Mouse (Mus musculus) heart, embryonic 14.5 days (tissue): Measurements from ENCODE around the gene Nmt1. TPM values are rescaled to one million over a fixed set of nuclear protein-coding genes. Genes with fewer than 3 reads are reported as not detected.

Source experiments
- ATAC-seq: fragments of 200-750 bp; cut with Nextera tagmentation; 2 replicates; pipeline ENCODE4 v1.8.0; 2017; ENCODE audit warnings: low read depth, moderate TSS enrichment; ENCODE audit not compliant: insufficient number of reproducible peaks, insufficient read depth, low FRiP score
- H3K27ac ChIP-seq, 2 experiments: fragments of 200-500 bp in 1 of 2; fragments of 300-500 bp in 1 of 2; sonication (generic) in 1 of 2; replicated peaks in 1 of 2; 2 replicates each; pipeline ENCODE4 v1.5.1; 2012 to 2014; ENCODE audit warnings: low read depth in 2 of 2, low read length in 2 of 2, control low read depth in 1 of 2, mild to moderate bottlenecking in 1 of 2, mixed read lengths in 1 of 2; ENCODE audit not compliant: control insufficient read depth in 1 of 2, insufficient read depth in 1 of 2
- H3K27me3 ChIP-seq: fragments of 300-500 bp; sonication (generic); 2 replicates; pipeline ENCODE4 v1.6.1; 2014; ENCODE audit warnings: mild to moderate bottlenecking, low read length, control low read depth; ENCODE audit not compliant: control insufficient read depth, insufficient read depth
- H3K36me3 ChIP-seq: fragments of 300-500 bp; sonication (generic); 2 replicates; pipeline ENCODE4 v1.6.1; 2014; ENCODE audit warnings: mild to moderate bottlenecking, control low read depth, low read length, mixed read lengths; ENCODE audit not compliant: control insufficient read depth, insufficient read depth
- H3K4me1 ChIP-seq, 2 experiments: fragments of 200-500 bp in 1 of 2; fragments of 300-500 bp in 1 of 2; sonication (generic) in 1 of 2; 2 replicates each; pipeline ENCODE4 v1.6.1; 2012 to 2014; ENCODE audit warnings: low read length in 2 of 2, control low read depth in 1 of 2, mixed read lengths in 1 of 2; ENCODE audit not compliant: control insufficient read depth in 2 of 2, insufficient read depth in 2 of 2
- H3K4me2 ChIP-seq: fragments of 300-500 bp; sonication (generic); 2 replicates; pipeline ENCODE4 v1.6.1; 2014; ENCODE audit warnings: mild to moderate bottlenecking, low read length
- H3K4me3 ChIP-seq, 2 experiments: fragments of 200-500 bp in 1 of 2; fragments of 300-500 bp in 1 of 2; sonication (generic) in 1 of 2; 2 replicates each; pipeline ENCODE4 v1.5.1; 2012 to 2014; ENCODE audit warnings: low read length in 2 of 2, mild to moderate bottlenecking in 2 of 2, control low read depth in 1 of 2, low read depth in 1 of 2, moderate library complexity in 1 of 2; ENCODE audit not compliant: control insufficient read depth in 1 of 2, insufficient read depth in 1 of 2
- H3K9ac ChIP-seq: fragments of 300-500 bp; sonication (generic); 2 replicates; pipeline ENCODE4 v1.6.1; 2014; ENCODE audit warnings: mild to moderate bottlenecking, low read length
- H3K9me3 ChIP-seq: fragments of 300-500 bp; sonication (generic); 2 replicates; pipeline ENCODE4 v1.6.1; 2016; ENCODE audit warnings: low read length, control low read depth; ENCODE audit not compliant: control insufficient read depth
- WGBS: fragments of 180-500 bp; shearing (Covaris S2); extraction: QIAGEN DNeasy Blood & Tissue Kit; methylation state at CpG from one replicate; pipeline ENCODE4 v1.1.7; 2014; 5-methylcytosine and 5-hydroxymethylcytosine counted together
- polyA plus RNA-seq: library from polyadenylated mRNA; unstranded; fragments of >200 nt; fragmentation: Nextera tagmentation; extraction: Ambion mirVana; gene quantifications from 2 replicates; pipeline ENCODE4 v1.2.1, GENCODE M21; 2014

Gene Nmt1
- polyA plus RNA-seq, 1 experiment from 2014 or later, result 51.7 TPM

DNA sequence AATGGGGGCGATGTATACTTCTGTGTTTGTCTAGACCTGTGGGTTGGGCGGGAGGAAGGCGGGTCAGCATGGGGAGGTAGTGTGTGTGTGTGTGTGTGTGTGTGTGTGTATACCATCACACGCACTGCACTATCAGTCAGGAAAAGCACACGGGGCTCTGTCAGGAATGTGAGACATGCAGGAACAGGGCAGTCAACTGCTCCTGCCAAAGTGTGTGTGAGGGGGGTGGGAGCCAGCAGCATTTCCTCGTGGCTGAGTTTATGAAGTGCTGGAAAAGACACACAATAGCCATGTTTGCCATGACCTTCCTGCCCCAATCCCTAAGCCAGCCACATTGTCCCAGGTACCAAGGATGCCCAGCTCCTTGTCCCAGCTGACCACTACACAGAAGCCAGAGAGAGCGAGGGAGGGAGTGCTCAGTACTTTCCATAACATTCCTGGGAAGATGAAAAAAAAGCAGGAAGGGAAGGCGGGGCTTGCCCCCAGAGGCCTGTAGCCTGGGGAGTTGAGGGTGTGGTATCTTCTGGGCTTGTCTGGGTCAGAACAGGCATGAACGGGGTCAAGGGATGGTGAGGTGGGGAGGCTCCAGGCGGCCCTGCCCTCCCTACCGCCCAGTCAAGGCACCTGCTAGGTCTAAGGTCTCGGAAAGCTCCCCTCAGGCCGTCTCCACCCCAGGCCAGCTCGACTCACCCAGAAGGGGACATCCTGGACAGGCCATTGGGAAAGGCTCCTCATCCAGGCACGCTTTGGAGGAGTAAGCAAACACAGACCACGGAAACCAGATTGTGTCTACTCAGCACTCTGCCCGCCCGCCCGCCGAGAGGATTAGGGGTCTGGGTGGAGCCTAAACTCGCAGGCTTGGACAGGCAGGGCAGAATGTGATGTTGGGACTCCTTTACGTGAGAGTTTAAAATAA lies 69.2 kb downstream of the Nmt1 start:
- H3K4me1 ChIP-seq, result peaks cover 66 to 79% of the 10 kb centered on the region in 2 experiments
- H3K9ac ChIP-seq, result peak overlapping the region; percentile 72
- 8% methylated on average over 22 of the region's 22 CpGs for WGBS
- no peaks in the 10 kb centered on the region for H3K36me3 ChIP-seq
- ATAC-seq, result peak; percentile 48; the same call in 1 of the 2 replicates
- peak overlapping the region; percentile 70 for H3K4me2 ChIP-seq
- H3K9me3 ChIP-seq, result no peaks in the 10 kb centered on the region
- peak overlapping the region; percentile 97 for H3K27ac ChIP-seq
- H3K4me3 ChIP-seq, result peak overlapping the region; percentile 28 to 34
- H3K27me3 ChIP-seq, result no peaks in the 10 kb centered on the region

- Histone ChIP-seq H3K27me3 (no peaks in the 10 kb centered on the region), H3K9me3 (no peaks in the 10 kb centered on the region), H3K27ac (peak overlapping the region; percentile 55 to 81), H3K36me3 (no peaks in the 10 kb centered on the region), H3K9ac (peak overlapping the region; percentile 55), H3K4me3 (no peak overlapping the region), H3K4me1 (peaks cover 66 to 79% of the 10 kb centered on the region in 2 experiments), H3K4me2 (peak overlapping the region; percentile 19; the same call in 1 of the 2 replicates)
- 46% methylated on average over 11 of the region's 11 CpGs for WGBS
- no peak for ATAC-seq
Observed at GRCm38 (mm10) chr11:103098531-103099190, 70.7 kb downstream of the Nmt1 start.

GRCm38 (mm10) chr11:103099352-103099940 lies 71.5 kb downstream of the Nmt1 start:
- Histone ChIP-seq H3K9me3 (no peaks in the 10 kb centered on the region), H3K4me3 (no peak overlapping the region), H3K4me1 (peaks cover 58 to 73% of the 10 kb centered on the region in 2 experiments), H3K36me3 (no peaks in the 10 kb centered on the region), H3K9ac (no peak overlapping the region), H3K27ac (peak overlapping the region; percentile 6 to 81; a peak in 1 of 4 replicates), H3K4me2 (no peak overlapping the region), H3K27me3 (no peaks in the 10 kb centered on the region)
- no peak for ATAC-seq
- 62% methylated on average over 12 of the region's 12 CpGs for WGBS

- Histone ChIP-seq H3K27me3 (no peaks in the 10 kb centered on the region), H3K4me1 (peaks cover 50 to 64% of the 10 kb centered on the region in 2 experiments), H3K9ac (no peak overlapping the region), H3K4me2 (peak overlapping the region; percentile 94), H3K9me3 (no peaks in the 10 kb centered on the region), H3K27ac (no peak overlapping the region), H3K36me3 (no peaks in the 10 kb centered on the region), H3K4me3 (peak overlapping the region in 1 of 2 experiments; percentile 70; a peak in 3 of 4 replicates)
- WGBS, result 70% methylated on average over 8 of the region's 8 CpGs
- no peak for ATAC-seq
Observed at GRCm38 (mm10) chr11:103100361-103100760, 72.4 kb downstream of the Nmt1 start.

DNA sequence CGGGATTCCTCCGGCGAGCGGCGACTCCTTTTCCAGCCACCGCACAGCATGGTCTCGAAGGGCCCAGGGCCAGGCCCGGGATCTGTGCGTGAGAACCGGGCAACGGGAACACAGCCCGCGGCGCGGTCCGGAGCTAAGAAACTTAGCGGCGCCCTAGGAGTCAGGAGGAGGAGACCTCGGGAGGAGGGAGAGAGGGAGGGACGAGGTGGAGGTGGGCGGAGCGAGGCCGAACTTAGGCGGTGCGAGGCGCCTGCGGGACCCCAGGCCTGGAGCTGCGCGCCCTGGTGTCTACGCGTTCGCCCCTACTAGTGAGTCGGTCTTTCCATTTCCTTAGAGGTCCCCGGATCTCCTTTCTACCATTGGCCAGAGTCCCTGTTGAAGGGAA lies 73.5 kb downstream of the Nmt1 start, which contains the start of the genes Plcd3 and Acbd4:
TSS of gene Plcd3 (minus strand) at position 178 of the 385 bp plus-strand sequence.
TSS of gene Acbd4 (plus strand) at position 202 of the 385 bp plus-strand sequence.
- Histone ChIP-seq H3K4me2 (peak within 1 kb of the TSS; percentile 94), H3K9me3 (no peaks in the 10 kb centered on the region), H3K9ac (peak within 1 kb of the TSS; percentile 83), H3K4me1 (peaks cover 46 to 53% of the 10 kb centered on the region in 2 experiments), H3K36me3 (peaks cover 5% of the 10 kb centered on the region; the same call in 1 of the 2 replicates), H3K27ac (peak within 1 kb of the TSS; percentile 21 to 51), H3K27me3 (no peaks in the 10 kb centered on the region), H3K4me3 (peak within 1 kb of the TSS; percentile 48 to 70)
- WGBS, result under 1% methylated on average over 31 of the region's 34 CpGs
- ATAC-seq, result peak; percentile 28; the same call in 1 of the 2 replicates

GRCm38 (mm10) chr11:103101866-103102501 lies 74.0 kb downstream of the Nmt1 start:
- no peak for ATAC-seq
- H3K4me1 ChIP-seq, result peaks cover 41 to 48% of the 10 kb centered on the region in 2 experiments
- H3K4me2 ChIP-seq, result peak overlapping the region; percentile 94
- 3% methylated on average over 30 of the region's 30 CpGs for WGBS
- H3K9ac ChIP-seq, result peak overlapping the region; percentile 83
- peaks cover 5% of the 10 kb centered on the region; the same call in 1 of the 2 replicates for H3K36me3 ChIP-seq
- H3K27ac ChIP-seq, result peak overlapping the region; percentile 21 to 51
- no peaks in the 10 kb centered on the region for H3K27me3 ChIP-seq
- peak overlapping the region; percentile 48 to 70 for H3K4me3 ChIP-seq
- no peaks in the 10 kb centered on the region for H3K9me3 ChIP-seq
